Mouse (Mus musculus) fat pad, adult 2 months (tissue): Measurements from ENCODE around the gene Nek9.
A peak's percentile ranks its signal among the peaks of the same experiment; 100 is the strongest.

Experiments
- DNase-seq: peaks from one replicate; pipeline ENCODE4 v3.0.0-alpha.2; 2011; ENCODE audit warnings: low read depth, low spot score; ENCODE audit errors: extremely low read depth

Gene Nek9

GRCm38 (mm10) chr12:85339243-85339729, at the start of gene Nek9:
Nek9 (minus strand) TSS chr12:85339362.
- DNase-seq, result peak; percentile 43

DNA sequence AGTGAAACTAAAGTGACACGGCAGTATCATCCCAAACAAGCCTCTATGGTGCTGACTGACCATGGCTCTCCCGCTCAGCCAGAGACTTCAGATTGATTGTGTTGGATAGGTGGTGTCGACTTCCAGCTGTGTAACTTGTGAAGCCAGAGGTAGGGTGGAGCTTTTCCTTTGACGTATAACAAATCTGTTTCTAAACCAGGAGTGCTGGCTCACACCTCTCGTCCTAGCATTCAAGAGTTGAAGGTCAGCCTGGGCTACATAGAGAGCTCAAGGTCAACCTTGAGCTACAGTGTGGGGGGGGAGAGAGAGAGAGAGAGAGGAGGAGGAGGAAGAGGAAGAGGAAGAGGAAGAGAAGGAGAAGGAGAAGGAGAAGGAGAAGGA, 46.8 kb upstream of the Nek9 start:
- DNase-seq, result no peak

- no peak for DNase-seq
These were observed 46.3 kb upstream of the Nek9 start for GRCm38 (mm10) chr12:85385329-85385994.

DNA sequence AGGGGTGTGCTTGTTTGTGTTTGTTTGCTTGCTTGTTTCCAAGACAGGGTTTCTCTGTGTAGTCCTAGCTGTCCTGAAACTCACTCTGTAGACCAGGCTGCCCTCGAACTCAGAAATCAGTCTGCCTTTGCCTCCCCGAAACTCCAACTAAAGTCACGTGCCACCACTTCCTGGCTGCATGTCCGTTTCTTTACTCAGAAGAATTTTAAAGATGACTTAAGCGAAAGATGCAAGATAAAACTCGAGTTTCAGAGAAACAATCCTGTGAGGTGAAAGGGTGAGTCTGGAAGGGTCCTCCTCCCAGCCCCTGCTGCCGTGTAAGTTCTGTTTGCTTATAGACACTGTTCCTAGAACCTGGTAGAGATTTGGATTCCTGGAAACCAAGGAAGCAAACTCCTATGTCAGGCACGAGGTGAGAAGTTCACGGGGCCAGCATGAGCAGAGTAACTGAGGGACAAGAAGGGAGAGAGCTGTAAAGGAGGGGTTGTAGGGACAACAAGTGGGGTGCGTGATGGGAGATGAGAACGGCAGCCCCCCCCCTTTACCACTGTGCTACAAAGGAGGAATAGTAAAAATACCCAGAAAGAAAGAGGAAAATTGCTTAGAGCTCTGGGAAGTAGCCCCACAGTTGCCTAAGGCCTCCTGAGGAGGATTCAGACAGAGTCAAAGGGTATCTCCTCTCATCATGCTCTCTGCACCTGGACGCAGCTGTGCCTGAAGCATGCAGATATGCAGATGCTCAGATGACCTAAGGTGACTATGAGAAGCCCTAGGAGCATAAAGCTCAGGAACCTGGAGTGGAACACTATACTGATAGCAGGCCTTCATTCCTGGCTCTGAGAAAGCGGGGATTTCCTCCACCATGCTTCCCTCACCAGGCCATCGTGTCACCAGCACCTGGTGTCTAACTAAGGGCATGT, 43.9 kb upstream of the Nek9 start:
- DNase-seq, result no peak

- DNase-seq, result no peak
These were observed 42.4 kb upstream of the Nek9 start for GRCm38 (mm10) chr12:85381570-85381969.

- DNase-seq, result no peak
These were observed 41.8 kb upstream of the Nek9 start for GRCm38 (mm10) chr12:85380942-85381341.

- no peak for DNase-seq
These were observed 41.1 kb upstream of the Nek9 start for GRCm38 (mm10) chr12:85380308-85380707.

DNA sequence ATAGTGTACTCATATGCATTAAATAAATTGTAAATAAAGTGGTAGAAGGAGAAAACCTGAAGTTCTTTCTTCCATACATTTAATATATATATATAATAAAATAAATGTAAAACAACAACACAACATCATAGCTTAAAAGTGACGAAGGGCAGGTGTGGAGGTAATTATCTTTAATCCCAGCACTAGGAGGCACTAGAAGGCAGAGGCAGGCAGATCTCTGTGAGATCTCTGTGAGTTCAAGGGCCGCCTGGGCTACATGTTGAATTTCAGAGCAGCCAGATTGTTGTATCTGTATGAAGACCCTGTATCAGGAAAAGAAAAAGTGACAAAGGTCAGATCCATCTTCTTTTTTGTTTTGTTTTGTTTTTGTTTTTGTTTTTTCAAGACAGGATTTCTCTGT, 39.1 kb upstream of the Nek9 start:
- DNase-seq, result no peak

DNA sequence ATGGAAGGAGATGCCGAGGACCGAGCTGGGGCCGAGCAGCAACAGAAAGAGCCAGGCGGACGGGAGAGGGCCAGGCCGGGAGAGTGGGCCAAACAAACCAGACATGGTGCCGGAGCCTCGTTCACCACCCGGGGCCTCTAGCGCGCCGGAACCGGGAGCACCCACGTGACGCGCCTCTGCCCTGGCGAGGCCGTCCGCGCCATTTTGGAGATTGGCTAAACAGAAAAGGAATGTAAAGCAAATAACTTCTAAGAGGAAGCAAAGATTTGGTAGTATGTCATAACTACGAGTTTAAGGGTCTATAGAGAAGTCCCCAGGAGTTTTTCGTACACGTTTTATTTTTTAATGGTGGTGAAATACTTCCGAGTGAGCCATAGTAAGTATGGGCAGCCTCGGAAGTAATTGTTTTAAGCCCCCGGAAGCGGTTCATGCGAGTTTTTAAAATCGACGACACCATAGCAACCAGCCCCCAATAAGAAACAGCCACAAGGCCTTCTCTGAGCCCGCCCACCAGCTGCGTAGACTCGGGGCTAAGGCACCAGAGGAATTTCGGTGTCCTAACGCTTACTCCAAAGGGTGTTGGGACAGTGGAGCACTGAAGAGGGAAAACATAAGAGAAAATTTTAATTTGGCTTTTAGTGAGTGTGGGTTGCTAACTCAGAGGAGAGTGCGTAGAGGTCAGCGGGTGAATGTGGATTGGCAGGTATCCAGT, 35.6 kb upstream of the Nek9 start, which contains the start of gene Tmed10:
TSS of gene Tmed10 (minus strand) at position 287 of the 712 bp plus-strand sequence.
- DNase-seq, result peak; percentile 75

GRCm38 (mm10) chr12:85373591-85374560, 34.7 kb upstream of the Nek9 start:
- no peak for DNase-seq

GRCm38 (mm10) chr12:85372068-85372665, 33.0 kb upstream of the Nek9 start:
- no peak for DNase-seq

DNA sequence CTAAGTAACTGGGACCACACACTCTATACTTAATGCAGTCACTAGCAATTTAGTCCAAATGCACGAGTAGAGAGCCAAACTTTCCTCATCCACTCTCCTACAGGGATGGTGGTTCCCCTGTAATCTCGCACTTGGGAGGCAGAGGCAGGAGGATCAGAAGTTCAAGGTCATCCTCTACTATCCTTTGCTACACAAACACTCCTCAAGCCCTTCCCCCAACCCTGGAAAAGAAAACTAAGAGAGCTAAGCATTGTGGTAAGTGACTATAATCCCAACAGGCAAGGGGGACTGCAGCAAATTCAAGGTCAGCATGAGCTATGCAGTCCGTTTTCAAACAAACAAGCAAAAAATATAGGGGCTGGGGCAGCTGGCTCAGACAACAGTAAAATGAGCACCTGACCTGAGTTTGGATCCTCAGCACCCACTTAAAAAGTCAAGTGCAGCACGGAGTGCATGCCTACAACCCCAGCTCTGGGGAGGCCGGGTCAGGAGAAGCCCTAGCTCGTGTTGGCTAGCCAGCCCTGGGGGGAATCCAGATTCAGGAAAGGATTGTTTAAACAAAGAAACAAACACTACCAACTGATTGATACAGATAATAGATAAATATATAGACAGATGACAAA, 29.4 kb upstream of the Nek9 start:
- DNase-seq, result no peak

GRCm38 (mm10) chr12:85366271-85366670, 27.1 kb upstream of the Nek9 start:
- DNase-seq, result no peak

DNA sequence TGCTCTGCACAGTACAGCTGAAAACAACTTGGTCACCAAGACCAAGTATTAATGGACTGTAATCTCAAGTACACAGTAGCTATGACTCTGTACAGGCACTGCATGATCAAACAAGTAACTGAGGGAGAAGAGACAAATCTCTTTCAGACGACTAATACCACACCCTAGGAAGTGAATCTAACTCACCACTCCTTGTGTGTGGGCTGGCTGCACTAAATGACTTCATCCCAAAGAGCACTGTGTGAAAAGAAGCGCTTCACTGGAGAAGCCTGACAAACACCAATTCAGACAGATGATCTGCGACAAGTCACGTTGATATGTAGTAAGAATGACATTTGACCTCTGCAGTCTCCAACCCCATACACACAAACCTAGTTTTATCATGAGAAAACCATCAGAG, 23.3 kb upstream of the Nek9 start:
- DNase-seq, result no peak

DNA sequence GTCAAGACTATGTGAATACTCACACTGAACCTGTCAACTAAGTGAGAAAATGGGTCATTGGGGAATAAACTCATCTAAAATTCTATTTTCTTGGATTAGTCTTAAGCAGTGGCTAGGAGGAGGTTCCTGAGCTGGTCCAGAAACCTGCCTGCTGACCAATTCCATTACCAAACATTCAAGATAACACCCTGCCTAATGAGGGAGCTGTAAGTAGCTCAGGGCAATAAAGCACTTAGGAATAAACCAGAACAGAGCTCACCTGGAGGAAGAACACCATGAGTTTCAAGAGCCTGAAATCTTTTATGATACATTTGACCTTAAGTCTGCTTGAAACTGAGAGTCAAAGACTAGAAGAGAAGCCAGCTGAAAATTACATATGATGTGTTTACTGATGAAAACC, 22.4 kb upstream of the Nek9 start:
- DNase-seq, result no peak

- no peak for DNase-seq
These were observed 22.0 kb upstream of the Nek9 start for GRCm38 (mm10) chr12:85361165-85361564.

DNA sequence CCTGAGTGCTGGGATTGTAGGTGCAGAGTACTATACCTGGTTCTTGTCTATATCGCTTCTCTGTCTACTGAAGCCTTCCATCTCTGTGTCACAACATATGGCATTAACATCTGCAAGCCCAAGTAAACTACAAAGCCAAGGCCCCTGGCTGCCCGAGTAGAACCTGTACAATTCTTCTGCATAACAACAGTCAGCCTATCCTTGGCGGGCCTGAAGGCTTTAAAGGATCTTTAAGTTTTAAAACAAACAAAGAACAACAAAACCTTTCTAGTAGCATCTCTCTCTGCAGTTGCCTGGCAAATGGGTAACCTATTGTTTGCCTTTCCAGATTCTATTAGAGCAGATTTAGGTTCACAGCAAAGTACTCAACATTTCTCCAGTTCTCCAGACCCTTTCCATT, 14.9 kb upstream of the Nek9 start:
- no peak for DNase-seq

DNA sequence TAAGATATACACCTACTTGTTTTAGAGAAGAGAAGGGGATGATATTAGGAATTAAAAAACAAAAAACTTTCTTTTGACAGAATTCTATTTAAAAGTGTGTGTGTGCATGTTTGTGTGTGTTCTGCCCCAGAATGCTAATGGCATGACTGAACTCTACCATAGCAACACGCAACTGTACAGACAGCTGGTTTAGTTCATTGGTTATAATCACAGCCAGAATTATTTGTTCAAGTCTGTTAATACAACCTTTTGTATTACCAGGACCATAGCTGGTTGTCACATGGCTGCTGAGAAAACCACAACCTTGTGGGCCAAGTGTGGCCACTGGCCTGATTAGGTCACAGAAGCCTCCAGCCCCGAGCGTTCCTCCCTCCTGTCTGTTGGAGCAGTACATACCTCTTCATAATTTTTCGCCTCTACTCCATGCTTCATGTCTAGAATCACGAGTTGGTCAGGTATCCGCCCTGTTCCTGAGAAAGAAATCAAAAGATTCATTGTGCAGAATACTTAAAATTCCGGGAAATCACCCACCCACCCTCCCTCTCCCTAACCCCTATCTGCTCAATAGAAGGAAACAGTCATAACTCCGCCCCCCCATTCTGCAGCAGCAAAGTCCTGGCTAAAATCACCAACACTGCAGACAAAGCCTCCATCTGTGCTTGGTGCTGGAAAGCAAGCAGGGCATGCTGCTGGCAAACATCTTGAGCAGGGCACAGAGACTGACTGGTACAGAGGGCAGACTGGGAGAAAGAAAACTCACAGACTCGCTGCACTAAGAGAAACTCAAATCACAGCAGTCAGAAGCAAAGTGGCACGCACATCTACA, 11.5 kb upstream of the Nek9 start:
- no peak for DNase-seq

- DNase-seq, result no peak
These were observed 9.2 kb upstream of the Nek9 start for GRCm38 (mm10) chr12:85348338-85348737.
